Mouse (Mus musculus) adipose tissue, adult 10 weeks (tissue): ENCODE measurements around the gene Ube2d1. TPM values are rescaled to one million over a fixed set of nuclear protein-coding genes. Genes with fewer than 3 reads are reported as not detected.

Experiments used
- polyA plus RNA-seq: library from polyadenylated mRNA; stranded (reverse); fragments of 350-450 nt; fragmentation: Illumina TruSeq; extraction: RNeasy Lipid Tissue Mini Kit (QIAGEN cat#74804); gene quantifications from one replicate; pipeline ENCODE4 v1.2.3, GENCODE M21; 2014; ENCODE audit warnings: low read depth, low replicate concordance

The Ube2d1 gene
- polyA plus RNA-seq = 24.4 TPM

DNA sequence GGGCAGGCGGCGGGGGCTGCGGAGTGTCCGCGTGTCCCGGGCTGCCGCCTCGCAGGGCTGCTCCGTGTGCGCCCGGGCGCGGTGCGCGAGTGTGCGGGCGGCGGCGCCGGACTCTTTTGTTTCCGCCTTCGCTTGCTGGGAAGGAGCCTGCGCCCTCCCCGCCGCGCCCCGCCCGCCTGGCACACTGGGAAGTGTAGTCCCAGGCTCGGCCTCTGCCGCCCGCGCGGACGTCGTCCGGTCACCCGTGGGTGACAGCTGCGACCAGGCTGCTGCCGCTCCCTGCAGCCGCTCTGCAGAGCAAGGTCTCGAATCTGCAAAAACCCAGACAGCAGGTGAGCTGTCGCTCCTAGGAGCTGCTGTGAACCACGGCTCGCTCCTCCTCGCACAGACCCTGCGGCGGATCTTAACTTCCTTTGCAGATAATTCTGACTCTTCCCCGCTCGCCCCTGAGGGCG lies at the start of gene Ube2d1:
Gene Ube2d1 (minus strand): TSS at position 137 of the 455 bp plus-strand sequence.

GRCm38 (mm10) chr10:71238240-71238554 lies 46.9 kb downstream of the Ube2d1 start, which contains the start of gene Tfam:
TSS of gene Tfam (minus strand) at chr10:71238280.

Other genes starting within 250 kb of the Ube2d1 start
- gene Bicc1, start 125.6 kb downstream of the Ube2d1 start, polyA plus RNA-seq = 21.5 TPM
- gene Tfam, start 47.0 kb downstream of the Ube2d1 start, polyA plus RNA-seq = 33.2 TPM
- gene Cisd1, start 59.7 kb upstream of the Ube2d1 start, polyA plus RNA-seq = 77.0 TPM
- 13.1 TPM for gene Ipmk, start 62.5 kb upstream of the Ube2d1 start, polyA plus RNA-seq